Mouse (Mus musculus) kidney, adult 2 months (tissue): ENCODE measurements at regions not wholly inside any gene's neighbourhood (a gene's known extent, or its start where the extent isn't known, plus 50 kb on each side); places are given as distances from the start of the nearest gene placed in this dataset.

Experiments
- CTCF ChIP-seq: fragments of 200-500 bp; conservative IDR thresholded peaks from 2 replicates; pipeline ENCODE4 v1.5.1; 2011; ENCODE audit warnings: low read depth, mild to moderate bottlenecking, control low read depth, low read length, moderate library complexity, mixed read lengths; ENCODE audit not compliant: insufficient read depth, insufficient read length
- POLR2A ChIP-seq: fragments of 200-500 bp; IDR thresholded peaks from one replicate; pipeline ENCODE4 v1.6.1; 2011; ENCODE audit warnings: low read depth, low read length, control low read depth

GRCm38 (mm10) chr12:52406386-52406785, 97.4 kb upstream of the Arhgap5 start:
- TF ChIP-seq CTCF (no peak), POLR2A (no peak)
